Mouse (Mus musculus) kidney, adult 8-10 months (tissue): ENCODE measurements around the gene Tlnrd1.
"Not testable (repeated sequence)": the region's sequence is repeated elsewhere in the genome, so short reads cannot be mapped to it uniquely, and the experiment has no call there.

ENCODE experiments used
- DNase-seq, 2 experiments: peaks; one replicate each; pipeline ENCODE4 v3.0.0; 2022

Gene Tlnrd1

DNA sequence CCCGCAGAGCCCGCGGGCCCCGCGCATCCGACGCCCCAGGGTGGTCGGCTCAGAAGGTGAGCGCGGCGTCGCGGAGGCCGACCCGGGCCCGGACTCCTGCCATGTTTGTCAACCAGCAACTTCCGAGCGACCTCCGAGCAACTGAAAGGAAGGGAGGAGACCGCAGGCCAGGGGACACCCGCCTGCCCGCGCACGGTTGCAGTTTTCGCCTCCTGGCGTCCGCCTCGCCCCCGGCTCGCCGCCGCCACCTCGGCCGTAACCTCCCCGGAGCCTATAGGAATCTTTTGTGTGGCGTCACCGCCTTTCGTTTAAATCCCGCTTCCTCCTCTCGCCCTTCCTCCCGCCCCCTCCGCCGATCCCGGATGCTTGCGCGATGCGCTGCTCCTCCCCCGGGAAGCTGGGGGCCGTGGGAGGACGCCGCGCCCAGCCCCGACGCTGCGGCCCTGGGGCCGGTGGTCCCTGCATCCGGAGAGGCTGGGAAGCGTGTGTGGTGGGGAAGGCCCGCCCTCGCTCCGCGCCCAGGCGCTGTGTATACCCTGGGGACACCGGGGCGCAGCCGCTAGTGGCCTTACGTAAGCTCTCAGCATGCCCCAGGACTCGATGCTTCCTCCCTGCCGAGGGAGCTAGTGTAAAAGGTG, at the start of gene Tlnrd1, which contains the start of gene Mesd:
TSS of gene Tlnrd1 (minus strand) at position 285 of the 638 bp plus-strand sequence.
TSS of gene Mesd (plus strand) at position 446 of the 638 bp plus-strand sequence.
- DNase-seq, result peak; percentile 79 to 84

DNA sequence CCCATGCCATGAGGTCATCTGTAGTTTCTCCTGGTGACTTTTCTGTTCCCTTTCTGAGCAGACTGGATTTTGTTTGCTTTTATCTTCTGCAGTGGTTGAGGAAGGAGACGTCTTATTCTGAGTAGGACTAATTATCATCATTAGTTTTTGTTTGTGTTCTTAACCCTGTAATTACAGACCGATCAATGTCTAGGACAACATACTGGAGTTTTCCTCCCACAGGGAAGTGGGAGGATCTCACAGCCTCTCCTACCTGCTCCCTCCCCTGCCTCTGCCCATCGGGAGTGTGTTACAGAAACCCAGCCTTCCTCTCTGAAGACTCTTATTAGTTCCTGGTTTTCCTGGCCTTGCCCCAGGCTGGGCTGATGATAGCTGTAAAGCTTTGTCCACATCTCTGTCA, 37.5 kb upstream of the Tlnrd1 start:
- DNase-seq, result no peak

DNA sequence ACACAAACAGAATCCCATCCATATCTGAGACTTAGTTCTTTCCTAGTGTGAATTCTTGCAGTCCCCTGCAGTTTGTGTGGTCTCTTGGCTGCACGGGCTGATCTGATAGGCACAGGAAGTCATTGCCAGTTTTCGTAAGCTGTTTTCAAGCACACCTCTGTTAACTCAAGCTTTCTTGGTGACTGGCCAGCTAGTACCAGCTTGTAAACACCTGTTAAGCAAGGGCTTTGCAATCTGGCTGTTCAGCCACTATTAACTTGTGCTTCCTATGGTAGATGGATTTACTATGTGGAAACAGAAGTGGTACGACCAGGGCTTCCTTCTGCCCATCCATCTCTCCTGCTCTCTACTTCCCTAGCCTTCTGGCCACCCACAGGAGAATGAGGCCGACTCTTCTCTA, 36.1 kb upstream of the Tlnrd1 start:
- DNase-seq, result no peak

DNA sequence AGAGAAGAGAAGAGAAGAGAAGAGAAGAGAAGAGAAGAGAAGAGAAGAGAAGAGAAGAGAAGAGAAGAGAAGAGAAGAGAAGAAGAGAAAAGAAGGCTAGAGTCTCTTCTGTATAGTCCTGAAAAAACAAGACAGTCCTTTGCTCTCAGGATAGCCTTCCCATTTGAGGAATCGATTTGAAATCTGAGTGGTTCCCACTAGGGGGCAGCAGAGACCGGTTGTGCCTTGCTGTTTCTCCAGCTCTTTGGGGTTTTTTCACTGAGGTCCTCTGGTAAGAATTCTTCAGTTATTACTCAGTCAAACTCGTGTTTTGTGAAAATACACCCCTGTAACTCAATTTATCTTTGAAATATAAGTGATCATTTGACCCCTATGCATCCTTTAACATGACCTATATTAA, 30.5 kb upstream of the Tlnrd1 start:
- DNase-seq, result peak; percentile 52 to 83

DNA sequence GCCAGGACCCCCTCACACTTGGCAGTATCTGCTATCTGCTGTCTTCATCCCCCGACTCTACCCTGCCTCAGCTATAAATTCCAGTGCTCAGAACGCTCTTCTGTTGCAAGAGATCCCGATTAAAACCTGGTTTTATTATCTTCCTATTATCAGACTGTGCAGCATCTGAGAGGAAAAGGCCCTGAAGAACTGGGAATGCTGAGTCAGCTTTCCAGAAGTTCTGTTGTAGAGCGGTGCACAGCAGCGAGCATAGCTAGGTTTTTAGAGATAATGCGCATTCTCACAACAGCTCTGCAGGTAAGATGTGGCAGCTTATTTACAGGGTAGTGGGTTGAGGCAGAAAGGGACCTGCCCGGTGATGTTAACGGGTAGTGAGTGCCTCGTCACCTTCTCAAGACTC, 29.9 kb upstream of the Tlnrd1 start:
- no peak for DNase-seq

DNA sequence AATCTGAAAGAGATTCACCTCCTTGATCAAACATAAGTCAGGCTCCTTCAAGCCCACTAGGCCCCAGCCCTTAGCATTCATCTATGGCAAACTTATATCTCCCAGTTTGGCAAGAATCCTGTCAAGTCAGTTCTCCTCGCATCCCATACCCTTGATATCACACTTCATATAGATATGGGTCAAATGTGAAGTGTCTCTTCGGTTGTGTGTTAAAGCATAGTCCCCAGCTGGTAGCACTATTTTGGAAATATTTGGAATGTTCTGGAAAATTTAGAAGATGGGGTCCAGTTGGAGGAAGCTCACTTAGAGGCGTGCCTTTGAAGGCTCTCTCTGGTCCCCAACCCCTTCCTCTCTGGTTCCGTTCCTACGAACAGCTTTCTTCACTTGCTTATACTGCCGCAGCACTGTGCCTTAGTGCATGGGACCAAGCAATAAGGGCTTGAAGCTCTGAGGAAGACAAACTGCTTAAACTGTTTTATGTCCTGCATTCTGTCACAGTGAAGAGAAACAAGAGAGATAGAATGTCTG, 29.4 kb upstream of the Tlnrd1 start:
- DNase-seq, result no peak

DNA sequence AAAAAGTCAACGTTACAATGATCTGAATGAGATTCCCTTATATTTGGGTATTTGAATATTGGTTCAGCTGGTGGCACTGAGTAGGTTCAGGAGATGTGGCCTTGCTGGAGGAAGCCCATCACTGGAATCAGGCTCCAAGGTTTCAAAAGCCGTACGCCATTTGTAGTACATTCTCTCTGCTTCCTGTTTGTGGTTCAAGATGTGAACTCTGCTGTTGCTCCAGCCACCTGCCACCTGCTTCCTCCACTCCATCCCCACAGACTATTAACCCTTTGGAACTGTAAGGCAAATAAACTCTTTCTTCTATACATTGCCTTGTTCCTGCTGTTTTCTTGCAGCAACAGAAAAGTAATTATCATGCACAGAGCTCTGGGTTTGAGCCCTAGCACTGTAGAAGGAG, 27.8 kb upstream of the Tlnrd1 start:
- no peak for DNase-seq

DNA sequence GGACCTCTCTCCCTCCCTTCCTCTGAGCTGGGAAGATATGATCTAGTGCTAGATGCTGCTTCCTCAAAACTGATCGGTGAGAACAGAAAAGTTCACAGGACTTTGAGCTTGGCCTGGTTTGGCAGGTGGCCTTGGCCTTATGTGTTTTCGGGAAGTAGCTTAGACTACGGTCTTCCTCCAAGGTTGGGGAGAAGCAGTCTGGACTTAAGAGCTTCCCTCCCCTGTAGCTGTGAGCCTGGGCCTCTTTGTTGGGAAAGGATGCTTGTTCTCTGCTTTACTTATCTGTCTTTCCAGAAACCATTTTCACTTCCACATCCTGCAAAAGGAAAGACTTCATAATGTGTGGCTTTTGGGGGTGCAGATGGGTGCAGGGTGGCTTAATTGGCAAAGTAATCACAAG, 20.7 kb upstream of the Tlnrd1 start:
- DNase-seq, result no peak

DNA sequence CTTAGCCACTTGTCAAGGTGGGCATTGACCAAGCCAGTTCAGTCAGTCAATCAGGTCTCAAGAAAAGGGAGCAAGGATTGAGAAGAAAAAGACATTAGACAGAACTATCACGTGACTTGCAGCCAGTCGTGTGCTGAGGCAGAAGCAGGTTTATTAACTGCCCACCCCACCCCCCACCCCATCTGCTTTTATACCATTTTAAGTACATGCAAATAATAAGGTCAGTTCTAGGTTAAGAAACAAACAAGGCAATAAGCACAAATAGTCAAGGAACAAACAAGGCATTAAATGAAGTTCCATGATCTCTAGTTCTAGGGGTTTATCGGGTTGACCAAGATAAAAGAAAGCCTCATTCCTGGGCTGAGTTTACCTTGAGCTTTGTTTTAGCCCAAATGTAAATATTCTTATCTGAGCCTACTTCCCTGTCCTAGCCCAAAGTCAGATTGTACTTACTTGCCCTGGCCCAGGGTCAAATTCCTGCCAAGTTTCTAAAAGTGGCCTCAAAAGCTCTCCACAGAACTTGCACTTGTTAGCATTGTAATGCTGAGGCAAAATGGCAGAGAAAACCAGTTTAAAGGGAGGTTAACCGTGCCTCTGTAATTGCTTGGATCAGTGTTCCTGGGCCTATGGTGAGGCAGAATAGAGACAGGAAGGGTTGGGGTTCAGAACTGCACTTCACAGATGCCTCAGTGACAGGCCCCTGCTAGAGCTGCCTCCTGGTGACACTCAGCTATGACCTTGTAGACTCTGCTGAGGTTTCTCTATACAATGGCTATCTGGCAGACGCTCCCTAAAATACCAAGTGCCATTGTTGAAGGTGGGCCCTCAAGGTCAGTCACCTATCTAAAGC, 18.4 kb upstream of the Tlnrd1 start:
- DNase-seq, result no peak

DNA sequence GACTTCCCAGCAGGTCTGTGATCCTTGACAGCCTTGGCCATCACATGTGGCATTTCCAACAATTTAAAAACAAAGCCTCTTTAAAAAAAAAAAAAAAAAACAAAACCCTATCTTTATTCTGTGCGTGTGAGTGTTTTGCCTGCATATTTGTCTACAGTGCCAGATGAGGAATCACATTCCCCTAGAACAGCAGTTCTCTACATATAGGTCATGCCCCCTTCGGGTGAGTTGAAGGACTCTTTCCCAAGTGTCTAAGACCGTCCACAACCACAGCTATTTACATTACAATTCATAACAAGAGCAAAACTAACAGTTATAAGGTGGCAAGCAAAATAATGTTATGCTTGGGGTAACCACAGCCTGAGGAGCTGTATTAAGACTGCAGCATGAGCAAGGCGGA, 17.3 kb upstream of the Tlnrd1 start:
- DNase-seq, result no peak

DNA sequence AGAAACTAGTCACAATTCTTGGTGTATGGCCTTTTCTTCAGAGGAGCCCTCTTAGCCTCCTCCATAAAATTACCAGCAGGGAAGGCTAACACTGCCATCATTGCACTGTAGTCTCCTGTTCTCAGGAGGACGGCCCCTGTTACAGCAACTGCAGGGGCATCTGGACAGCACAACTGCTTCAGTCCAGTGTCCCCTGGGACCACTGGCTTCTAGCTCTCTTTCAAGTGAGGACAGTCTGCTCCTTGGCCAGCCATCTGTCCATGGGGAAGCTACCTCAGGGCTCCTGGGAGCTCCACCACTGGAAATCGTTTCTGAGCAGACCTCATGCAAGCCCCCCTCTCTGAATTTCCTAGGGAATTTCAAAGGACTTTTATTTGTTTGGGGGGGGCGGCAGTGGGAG, 16.4 kb upstream of the Tlnrd1 start:
- DNase-seq, result no peak

DNA sequence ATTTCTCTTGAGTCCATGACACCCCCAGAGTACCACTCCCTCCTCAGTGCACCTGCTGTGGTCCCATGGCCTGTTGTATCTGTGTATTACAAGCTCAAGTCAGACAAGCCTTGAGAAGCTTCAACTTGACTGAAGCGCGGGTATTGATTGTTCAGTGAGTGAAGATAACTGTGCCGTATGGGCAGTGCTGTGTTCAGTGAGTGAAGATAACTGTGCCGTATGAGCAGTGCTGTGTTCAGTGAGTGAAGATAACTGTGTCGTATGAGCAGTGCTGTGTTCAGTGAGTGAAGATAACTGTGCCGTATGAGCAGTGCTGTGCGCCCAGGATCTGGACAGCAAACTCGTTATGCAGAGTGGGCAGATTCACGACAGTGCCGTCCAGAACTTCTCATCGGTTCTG, 14.2 kb upstream of the Tlnrd1 start:
- DNase-seq, result no peak

DNA sequence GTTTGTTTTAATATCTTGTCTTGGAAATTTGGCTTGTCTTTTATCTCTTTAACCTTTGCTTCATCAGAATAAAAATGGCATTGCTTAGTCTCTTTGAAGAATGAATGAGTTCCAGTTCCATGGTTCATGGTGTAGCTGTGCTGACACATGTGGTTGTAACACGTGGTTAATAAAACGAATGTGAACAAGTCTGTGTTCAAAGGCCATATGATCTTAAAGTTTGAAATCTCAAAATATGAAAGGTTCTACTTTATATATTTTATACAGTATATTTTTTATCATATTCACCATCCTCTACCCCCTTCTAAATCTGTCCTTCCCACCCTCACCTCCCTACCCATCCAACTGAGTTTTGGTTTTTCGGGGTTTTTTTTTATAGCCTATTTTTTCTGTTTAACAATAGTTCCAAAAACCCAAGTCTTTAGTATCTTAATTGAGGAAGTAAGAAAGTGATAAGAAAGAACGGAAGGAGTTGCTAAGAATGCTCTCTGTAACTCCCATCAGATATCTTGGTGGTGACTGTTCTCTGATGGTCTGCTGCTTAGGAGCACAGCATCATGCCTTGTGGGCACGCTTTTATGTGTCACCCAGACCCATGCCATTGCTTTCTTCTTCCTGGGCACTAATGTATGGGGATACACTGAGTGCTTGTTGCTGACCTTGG, 12.1 kb upstream of the Tlnrd1 start:
- no peak for DNase-seq

DNA sequence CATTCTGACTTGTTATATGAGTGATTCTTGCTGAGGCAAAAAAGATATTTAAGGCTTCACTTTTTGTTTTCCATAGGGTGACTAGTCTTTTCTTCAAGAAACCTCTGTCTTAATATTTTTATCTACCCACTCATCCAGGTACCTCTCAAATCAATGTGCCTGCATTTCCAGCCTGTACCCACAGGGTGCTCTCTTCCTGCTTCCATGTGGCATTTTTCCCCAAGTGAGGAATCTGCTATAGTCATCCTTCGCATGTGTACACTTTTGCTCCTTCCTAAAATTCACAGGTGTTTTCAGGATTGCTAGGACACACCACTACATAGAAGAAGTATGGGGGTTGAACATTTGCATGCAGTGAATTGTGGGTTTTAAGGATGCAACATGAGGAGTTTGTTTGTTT, 10.2 kb upstream of the Tlnrd1 start:
- no peak for DNase-seq

DNA sequence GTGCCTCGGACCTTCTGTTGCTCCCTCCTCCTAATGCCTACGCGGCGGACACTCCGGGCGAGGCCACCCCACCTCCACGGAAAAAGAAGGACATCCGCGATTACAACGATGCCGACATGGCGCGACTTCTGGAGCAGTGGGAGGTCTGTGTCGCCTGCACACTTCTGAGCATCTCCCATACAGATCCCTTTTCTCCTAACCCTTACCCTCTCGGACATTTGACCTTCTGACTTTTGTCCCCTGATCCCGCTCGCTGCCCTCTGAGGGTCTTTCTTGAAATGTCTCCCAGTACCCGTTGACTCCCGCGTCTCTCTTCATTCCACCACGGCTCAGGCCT, 8.2 kb upstream of the Tlnrd1 start:
- no peak for DNase-seq

DNA sequence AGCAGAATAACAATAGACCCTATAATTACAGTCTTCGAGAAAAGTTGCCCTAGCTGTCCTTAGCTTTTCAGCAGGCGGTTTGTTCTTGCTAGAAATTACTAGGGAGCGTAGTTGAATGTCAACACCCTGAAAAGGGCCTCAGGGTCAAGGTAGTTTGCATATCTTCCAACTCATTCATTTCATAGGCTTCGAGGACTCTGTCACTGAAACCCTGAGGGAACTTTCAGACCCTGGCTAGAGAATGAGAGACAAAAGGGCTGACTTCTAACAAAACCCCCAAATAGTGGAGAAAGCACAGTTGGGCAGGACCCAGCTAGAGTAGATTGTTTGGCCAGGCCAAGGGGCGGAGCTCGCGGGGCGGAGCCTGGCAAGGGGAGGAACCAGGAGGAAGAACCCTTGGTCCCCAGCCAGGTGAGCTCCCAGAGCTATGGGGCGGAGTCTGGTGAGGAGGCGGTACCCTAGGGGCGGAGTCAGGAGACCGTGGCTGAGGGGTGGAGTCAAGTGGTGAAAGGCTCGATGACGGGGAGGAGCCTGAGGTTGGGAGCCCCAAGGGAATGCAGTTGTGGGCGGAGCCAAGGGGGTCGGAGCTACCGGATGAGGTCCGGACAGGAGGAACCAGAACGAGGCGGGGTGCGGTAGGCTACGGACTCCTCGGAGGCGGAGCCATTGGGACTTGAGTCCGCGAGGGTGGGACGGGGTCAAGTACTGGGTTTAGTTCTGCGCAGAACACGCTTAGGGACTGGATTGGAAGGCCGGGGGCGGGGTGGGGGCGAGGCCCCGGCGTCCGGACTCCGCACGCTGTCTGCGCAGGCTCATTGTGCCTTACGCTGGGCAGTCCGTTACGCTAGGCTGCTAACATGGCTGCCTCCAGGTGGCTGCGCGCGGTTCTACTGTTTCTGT, 7.6 kb upstream of the Tlnrd1 start:
- DNase-seq, result peak; percentile 100

DNA sequence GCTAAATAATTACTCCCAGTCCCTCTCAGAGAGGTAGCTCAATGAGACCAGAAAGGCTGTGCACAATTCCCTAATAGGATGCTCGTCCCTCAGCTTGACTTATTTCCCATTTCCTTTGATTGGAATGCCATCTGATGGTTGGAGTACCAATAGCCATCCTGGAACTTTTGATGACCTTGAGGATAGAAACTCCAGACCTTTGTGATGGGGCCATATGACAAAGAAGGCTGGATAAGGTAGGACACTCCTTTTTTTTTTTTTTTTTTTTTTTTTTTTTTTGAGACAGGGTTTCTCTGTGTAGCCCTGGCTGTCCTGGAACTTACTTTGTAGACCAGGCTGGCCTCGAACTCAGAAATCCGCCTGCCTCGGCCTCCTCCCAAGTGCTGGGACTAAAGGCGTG, 5.8 kb upstream of the Tlnrd1 start:
- not testable (repeated sequence) for DNase-seq

DNA sequence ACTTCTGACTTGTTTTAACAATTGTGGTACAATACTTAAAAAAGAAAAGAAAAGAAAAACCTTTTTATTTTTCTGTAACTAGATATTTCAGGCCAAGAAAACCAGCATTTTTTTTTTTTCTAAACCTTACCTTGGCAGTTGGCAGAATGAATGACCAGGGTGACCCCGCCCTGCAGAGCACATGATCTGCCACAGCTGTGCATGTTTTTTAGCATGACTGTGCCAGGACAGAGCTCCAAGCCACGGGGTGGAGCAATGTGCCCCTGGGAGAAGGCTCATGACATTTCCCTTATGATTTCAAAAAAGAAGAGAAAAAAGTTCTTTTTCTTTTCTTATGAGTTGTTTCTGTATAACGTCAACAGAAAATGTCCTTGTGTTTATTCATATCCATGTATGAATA, 5.3 kb upstream of the Tlnrd1 start:
- DNase-seq, result peak; percentile 74 to 79

DNA sequence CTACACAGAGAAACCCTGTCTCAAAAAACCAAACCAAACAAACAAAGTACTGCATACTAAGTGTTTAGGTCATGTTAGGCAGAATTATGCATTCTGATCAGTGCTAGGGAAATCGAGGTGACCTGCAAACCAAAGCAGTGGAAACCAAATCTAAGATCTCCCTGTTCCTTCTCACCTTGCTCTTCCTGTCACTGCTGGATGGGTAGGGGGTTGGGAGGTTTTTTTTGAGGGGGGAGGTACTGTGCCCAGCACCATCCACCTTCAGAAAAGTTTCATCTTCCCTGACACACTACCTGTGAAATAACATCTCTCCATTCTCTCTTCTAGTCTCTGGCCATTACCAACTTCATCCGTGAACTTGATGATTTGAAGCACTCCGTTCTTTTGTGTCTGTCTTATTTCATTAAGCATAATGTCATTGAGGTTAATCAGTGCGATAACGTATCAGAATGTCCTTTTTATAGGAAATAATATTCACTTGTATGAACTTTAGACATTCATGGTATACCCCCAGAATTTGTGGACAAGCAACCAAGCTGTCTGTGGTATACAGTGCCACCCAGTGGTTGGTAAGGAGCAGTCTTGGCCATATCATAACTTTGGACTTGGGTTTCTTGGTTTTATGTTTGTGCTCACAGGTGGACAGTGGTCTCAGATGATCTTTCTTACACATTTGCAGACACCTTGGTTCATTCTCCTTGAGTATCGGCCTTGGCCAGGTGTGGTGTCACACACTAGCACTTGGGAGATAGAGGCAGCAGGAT, 2.4 kb upstream of the Tlnrd1 start:
- peak in 1 of 2 experiments; percentile 34 for DNase-seq

DNA sequence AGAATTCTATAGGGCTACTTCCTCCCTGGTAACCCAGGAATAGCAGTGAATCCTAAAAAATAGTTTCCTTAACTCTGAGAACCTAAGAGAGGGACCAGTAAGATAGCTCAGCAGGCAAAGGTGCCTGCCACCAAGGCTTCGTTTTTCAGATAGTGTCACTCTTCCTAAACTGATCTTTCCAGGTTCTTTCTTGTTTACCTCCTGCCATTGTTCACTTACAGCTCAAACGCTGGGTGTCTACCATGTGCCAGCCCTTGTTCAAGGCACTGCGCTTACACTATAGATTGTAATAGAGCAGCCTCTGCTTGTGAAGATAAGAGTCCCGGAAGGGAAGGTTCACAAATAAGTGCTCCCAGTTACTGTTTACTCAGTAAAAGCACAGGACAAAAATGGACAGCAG, 1.7 kb upstream of the Tlnrd1 start:
- no peak for DNase-seq

DNA sequence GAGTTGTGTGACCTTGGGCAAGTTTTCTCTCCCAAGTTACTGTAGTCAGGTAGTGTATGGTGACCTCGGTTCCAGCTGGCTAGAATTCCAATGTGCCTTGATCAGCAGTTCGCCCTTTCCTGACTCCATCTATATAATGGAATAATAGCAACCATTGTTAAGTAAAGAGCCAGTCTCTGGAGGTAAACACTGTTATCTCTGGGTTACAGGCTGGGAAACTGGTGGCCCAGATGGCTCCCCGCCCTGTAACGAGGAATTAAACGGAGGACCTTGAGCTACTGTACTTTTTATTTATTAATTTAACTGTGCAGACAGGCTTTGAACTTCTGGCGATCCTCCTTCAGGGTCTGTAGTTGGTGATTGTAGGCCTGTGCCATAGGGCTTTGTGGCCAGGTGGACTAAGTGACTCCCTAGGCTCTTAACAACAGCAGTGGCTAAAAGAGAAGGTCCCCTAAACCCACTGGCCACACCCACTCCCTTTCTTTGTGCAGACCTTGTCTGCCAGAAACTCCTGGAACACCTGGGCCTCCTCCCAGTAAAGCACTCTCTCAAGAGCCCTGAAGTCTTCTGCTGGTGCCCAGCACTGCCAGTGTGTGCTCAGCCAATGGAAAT, 922 bp upstream of the Tlnrd1 start:
- DNase-seq, result peak in 1 of 2 experiments; percentile 14
